Mouse (Mus musculus): Measurements from ENCODE around the gene Slc32a1. TPM values are rescaled to one million over a fixed set of nuclear protein-coding genes. Genes with fewer than 3 reads are reported as not detected.

The Slc32a1 gene
- total RNA-seq, 1 experiment from 2014 or later = not detected

- DNase-seq = no peak
These were observed 2.2 kb downstream of the Slc32a1 start for GRCm38 (mm10) chr2:158612671-158613250.

GRCm38 (mm10) chr2:158613541-158614417, 3.2 kb downstream of the Slc32a1 start:
- peak; percentile 69 for DNase-seq

DNA sequence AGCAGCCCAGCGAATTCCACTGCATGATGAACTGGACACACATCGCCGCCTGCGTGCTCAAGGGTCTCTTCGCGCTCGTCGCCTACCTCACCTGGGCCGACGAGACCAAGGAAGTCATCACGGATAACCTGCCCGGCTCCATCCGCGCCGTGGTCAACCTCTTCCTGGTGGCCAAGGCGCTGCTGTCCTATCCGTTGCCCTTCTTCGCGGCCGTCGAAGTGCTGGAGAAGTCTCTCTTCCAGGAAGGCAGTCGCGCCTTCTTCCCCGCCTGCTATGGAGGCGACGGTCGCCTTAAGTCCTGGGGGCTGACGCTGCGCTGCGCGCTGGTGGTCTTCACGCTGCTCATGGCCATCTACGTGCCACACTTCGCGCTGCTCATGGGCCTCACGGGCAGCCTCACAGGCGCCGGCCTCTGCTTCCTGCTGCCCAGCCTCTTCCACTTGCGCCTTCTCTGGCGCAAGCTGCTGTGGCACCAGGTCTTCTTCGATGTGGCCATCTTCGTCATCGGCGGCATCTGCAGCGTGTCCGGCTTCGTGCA, 3.9 kb downstream of the Slc32a1 start:
- no peak for DNase-seq

- no peak for DNase-seq
These were observed 4.7 kb downstream of the Slc32a1 start for GRCm38 (mm10) chr2:158615161-158615680.

DNA sequence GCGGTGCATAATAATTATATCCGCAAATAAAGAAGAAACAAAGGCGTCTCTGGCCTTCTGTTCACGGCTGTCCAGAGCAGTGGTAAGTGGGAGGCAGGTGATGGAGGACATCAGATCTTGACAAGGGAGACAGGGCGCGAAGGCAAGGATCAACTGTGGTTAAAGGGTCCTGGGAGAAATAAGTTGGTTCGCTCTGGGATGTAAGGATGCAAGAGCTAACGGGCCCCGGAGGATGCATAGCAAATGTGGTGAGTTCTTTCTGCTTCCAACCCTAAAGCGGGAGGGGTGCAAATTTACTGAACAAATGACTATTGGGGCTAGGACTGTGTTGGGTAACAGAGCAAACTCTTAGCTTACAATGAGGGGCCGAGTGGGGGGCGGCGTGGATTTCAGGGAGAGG, 5.1 kb downstream of the Slc32a1 start:
- DNase-seq = no peak

DNA sequence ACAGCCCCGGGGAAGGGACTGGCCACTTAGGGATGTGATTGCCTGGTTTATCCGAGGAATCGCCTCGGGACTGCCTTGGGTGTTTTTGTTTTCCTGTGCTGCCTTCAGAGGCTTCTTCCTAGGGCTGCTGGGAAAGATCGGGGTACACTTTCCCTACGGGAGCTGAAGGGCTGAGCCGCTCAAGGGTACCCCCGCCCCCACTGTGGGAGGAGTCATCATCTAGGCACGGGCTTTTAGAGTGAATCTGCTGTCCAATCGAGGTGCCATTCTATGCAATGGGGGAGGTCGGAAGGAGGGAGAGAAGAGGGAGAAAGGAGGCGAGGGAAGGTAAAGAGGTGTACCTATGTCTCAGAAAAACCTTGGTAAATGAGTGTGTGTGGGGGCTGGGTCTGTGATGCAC, 5.7 kb downstream of the Slc32a1 start:
- no peak for DNase-seq

DNA sequence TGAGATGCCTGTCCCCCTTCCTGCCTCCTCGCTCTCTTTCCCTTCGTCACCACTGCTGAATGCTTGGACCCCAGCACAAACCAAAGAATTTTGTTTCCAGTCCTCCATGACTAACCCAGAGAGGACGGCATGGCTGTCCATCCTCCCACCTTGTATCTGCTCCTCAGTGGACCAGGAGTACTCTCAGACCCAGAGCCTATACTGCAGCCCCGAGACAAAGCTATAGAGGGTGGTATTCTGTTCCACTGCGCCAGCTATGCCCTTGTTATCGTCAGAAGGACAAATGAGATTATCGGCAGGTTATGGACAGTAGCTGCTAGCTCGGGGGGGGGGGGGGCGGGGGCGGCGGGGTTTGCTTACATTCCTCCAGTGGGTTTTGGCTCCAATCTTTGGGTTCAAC, 6.2 kb downstream of the Slc32a1 start:
- DNase-seq = no peak

GRCm38 (mm10) chr2:158624718-158625222, 14.2 kb downstream of the Slc32a1 start, which contains the start of gene Actr5:
TSS of gene Actr5 (plus strand) at chr2:158624888.
- peak; percentile 95 for DNase-seq

DNA sequence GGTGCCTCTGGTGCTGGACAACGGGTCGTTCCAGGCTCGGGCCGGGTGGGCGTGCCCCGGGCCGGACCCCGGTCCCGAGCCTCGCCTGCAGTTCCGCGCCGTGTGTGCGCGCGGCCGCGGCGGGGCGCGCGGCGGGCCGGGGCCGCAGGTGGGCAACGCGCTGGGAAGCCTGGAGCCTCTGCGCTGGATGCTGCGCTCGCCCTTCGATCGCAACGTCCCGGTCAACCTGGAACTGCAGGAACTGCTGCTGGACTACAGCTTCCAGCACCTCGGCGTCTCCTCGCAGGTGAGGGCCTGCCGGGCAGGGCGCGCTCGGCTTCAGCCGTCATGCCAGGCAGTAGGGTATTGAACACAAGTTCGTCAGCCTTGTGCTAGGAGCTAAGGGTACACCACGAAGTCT, 14.7 kb downstream of the Slc32a1 start:
- peak; percentile 29 for DNase-seq

GRCm38 (mm10) chr2:158625697-158626096, 15.1 kb downstream of the Slc32a1 start:
- DNase-seq = no peak

DNA sequence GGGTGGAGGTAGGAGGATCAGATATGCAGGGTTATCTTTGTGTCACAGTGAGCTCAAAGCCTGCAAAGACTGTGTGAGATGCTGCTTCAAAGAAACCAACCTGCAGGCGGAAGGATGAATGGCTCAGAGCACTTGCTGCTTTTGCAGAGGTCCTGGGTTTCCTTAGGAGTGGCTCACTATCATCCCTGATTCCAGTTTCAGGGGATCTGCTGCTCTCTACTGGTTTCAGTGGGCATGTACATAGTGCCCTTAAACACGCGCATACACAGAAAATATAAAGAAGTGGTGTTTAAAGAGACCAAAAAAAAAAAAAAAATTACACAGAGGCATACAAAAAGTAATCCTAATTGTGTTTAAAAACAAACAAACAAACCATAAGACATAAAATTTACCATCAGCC, 18.3 kb downstream of the Slc32a1 start:
- no peak for DNase-seq

- DNase-seq = peak; percentile 41
These were observed 18.8 kb downstream of the Slc32a1 start for GRCm38 (mm10) chr2:158629414-158629813.

DNA sequence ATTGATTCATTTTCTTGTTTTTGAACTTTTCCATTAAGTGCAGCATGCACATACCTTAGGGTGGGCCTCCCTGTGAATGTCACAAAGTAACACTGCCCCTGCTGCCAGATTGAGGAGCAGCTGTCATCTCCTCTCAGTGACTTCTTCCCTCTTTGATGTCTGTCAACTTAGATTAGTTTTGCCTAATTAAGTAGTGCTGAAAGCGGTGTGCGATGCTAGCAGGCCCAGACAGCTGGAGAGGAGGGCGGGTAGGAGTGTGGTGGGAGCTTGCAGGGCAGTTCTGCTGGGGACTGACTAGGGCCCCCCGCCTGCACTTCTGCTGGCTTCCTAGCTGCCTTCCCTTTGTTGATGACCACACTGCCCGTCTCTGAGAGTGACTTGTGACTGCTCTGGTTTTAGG, 21.3 kb downstream of the Slc32a1 start:
- no peak for DNase-seq

DNA sequence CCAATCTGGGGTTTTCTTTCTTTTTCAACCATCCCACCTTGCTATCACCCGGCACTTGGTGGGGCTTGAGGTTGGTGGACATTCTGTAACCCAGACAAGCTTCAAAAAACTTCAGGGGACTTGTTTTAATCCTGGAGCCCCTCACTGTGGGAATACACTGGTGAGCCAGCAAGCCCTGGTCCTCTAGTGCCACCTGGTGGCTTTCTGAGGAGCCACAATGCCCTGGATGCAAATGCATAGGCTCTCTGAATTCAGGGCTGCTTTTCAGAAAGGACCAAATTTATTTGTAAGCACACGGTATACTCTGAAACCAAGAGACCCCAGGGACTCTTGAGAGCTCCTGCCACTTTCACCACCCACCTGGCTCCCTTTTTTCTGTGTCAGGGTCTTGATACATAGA, 31.3 kb downstream of the Slc32a1 start:
- peak; percentile 76 for DNase-seq

GRCm38 (mm10) chr2:158642587-158642986, 32.0 kb downstream of the Slc32a1 start:
- no peak for DNase-seq

GRCm38 (mm10) chr2:158643791-158644190, 33.2 kb downstream of the Slc32a1 start:
- DNase-seq = no peak

- DNase-seq = no peak
These were observed 40.8 kb downstream of the Slc32a1 start for GRCm38 (mm10) chr2:158651159-158651908.

GRCm38 (mm10) chr2:158652985-158653384, 42.4 kb downstream of the Slc32a1 start:
- peak; percentile 85 for DNase-seq

- peak; percentile 58 for DNase-seq
These were observed 44.1 kb downstream of the Slc32a1 start for GRCm38 (mm10) chr2:158654717-158655116.

GRCm38 (mm10) chr2:158655806-158656205, 45.2 kb downstream of the Slc32a1 start:
- no peak for DNase-seq

- DNase-seq = peak; percentile 66
These were observed 48.3 kb downstream of the Slc32a1 start for GRCm38 (mm10) chr2:158658822-158659221.

- no peak for DNase-seq
These were observed 48.8 kb downstream of the Slc32a1 start for GRCm38 (mm10) chr2:158659346-158659745.
